Mouse (Mus musculus) embryo, embryonic 10.5 days (tissue): Measurements from ENCODE around the gene Tardbp.

Experiments used
- DNase-seq: peaks from one replicate; pipeline ENCODE4 v3.0.0-alpha.2; 2015; ENCODE audit warnings: low spot score

Tardbp gene

GRCm38 (mm10) chr4:148601871-148602270 lies 24.9 kb downstream of the Tardbp start:
- no peak for DNase-seq

DNA sequence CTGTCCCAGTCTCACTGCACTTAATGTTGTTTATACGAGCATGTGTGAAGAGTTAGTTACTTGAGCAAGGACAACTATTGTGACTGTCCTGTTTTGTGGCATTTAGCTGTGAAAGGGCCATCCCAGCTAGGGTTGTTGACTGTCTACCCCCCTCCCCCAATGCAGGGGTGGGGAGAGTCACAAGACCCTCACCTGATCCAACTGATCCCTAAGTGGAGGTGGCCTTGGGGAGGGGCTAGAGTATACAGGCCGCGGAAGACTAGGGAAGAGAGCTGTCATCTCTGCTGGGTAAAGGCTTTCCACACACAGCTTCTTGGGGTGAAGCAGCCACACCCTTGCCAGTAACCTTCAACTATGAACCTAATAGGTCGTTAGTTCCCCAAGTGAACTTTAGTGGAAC lies 26.5 kb downstream of the Tardbp start:
- DNase-seq: no peak

GRCm38 (mm10) chr4:148598826-148599225 lies 28.0 kb downstream of the Tardbp start:
- no peak for DNase-seq

GRCm38 (mm10) chr4:148596731-148597130 lies 30.1 kb downstream of the Tardbp start:
- DNase-seq: no peak

DNA sequence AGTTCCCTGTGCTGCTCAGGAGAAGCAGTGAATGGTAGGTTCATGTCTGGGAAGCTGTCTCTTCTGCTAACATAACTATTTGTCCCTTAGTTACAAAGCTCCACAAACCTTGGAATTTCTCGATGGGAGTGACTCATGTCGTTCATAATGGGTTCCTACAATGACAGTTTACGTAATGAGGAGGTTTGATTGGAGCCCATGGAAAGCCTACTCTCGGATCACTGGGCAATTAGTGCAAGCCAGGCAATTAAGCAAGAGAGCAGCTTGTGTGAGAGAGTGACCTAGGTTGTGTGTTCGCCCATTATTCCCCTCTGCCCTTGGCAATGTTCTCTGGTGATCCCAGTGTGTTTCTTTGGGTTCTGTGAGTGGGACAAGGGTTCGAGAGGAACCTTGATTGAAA lies 30.9 kb downstream of the Tardbp start:
- DNase-seq: no peak

DNA sequence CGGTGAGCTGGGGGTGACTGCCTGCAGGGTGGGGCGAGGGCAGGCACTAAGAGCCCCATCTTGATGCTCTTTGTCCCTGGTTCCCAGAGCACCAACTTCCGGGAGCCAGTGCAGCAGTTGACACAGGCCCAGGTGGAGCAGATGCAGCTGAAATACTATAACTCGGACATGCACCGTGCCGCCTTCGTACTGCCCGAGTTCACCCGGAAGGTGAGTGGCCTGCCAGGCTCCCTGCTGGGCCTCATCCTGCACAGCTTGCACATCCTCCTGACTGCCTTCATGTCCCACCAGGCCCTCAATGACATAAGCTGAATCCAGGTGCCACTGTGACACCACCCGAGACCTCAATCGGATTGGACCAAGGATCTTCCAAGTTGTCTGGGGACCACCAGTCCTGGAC lies 32.8 kb downstream of the Tardbp start:
- DNase-seq: no peak

DNA sequence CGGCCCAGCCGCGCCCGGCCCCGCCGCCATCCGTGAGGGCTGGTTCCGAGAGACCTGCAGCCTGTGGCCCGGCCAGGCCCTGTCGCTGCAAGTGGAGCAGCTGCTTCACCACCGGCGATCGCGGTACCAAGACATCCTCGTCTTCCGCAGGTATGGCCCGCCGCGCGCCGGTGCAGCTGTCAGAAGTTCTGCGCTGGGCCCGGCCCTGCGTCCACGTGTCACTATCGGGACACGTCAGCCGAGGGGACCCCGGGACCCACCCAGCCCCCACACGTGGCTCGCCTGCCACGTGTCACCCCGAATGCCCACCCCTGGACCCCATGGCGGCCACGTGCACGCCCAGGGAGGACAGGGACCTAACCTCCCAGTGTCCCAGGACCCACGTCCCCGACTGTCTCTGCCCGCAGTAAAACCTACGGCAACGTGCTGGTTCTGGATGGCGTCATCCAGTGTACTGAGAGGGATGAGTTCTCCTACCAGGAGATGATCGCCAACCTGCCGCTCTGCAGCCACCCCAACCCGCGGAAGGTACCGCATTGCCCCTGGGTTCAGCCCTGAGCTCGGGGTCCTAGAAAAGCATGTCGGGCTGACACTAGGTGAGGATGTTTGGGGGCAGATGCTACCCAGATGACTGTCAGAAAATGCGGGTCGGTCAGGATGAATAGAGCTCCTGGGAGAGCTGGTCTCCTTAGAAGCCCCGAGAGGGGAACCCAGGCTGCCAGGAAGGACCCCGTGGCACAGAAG lies 35.0 kb downstream of the Tardbp start:
- peak; percentile 35 for DNase-seq

DNA sequence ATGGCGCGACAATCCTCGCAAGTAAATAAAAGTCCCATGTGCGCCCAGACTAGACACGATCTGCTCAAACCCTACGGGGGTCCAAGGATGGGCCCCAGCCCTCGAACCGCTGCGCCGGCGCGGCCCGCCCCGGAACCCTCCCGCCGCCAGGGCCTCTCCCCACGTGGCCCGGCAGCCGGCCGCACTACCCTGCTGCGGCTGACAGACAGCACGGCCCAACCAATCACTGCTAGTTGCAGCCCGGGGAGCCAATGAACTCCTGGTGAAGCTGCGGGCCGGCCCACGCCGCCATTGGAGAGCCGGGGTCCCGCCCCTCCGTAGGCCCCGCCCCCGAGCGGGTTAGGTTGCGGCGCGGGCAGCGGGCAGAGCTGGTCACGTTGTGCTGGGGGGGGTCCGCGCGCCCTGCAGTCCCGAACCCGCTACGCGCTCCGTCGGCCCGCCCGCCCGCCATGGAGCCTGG lies 35.6 kb downstream of the Tardbp start, which contains the start of gene Srm:
Gene Srm, plus strand, starts transcription at position 333 of the 460 bp plus-strand sequence.
- DNase-seq: peak; percentile 97

- peak; percentile 63 for DNase-seq
Observed at GRCm38 (mm10) chr4:148590421-148591170, 36.2 kb downstream of the Tardbp start.

DNA sequence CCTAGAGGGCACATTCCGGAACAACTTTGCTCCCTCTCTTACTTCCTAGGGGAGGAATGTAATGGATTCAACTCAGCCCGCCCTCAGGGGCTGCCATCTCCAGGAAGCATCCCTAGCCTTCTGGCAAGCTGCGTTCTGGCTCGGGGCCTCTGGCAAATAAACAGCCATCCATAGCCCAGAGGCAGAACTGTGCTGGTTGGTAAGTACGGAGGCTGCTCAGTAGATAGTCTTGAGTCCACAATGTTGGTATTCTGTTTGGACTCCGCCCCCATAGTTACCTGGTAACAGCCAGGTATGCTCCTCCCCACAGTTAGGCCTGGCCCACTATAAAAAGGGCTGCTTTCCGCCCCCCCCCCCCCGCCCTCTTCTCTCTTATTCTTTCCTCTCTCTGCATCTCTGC lies 37.3 kb downstream of the Tardbp start:
- no peak for DNase-seq

- DNase-seq: no peak
Observed at GRCm38 (mm10) chr4:148588793-148589192, 38.0 kb downstream of the Tardbp start.

DNA sequence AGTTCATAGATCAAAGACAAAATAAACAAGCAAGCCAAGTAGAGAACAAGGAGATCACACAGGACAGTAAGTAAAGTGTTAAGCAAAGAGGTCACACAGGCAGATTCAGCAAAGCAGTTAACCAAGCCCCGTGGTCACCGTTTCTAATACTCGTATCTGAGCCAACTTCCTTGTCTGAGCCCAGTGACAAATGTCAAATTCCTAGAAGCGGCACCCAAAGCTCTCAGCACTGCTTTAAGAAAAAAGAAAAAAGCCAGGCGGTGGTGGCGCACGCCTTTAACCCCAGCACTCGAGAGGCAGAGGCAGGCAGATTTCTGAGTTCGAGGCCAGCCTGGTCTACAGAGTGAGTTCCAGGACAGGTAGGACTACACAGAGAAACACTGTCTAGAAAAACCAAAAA lies 40.2 kb downstream of the Tardbp start:
- no peak for DNase-seq

DNA sequence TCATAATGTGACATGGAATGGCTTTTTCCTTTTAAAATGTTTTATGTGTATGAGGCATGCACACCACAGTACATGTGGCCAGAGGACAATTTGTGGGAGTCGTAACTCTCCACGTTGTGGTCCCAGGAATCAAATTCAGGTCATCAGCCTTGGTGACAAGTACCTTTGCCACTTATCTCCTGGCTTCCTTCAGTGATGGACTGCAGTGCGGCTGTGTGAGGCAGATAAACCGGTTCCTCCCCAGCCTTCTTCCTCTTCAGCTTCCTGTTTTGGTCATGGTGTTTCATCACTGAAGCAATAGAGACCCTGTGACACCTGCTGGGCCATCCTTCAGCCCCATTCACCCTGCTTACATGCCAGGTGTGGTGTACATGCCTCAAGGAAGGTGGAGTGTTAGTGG lies 43.6 kb downstream of the Tardbp start:
- DNase-seq: no peak

- DNase-seq: no peak
Observed at GRCm38 (mm10) chr4:148581422-148581821, 45.4 kb downstream of the Tardbp start.

DNA sequence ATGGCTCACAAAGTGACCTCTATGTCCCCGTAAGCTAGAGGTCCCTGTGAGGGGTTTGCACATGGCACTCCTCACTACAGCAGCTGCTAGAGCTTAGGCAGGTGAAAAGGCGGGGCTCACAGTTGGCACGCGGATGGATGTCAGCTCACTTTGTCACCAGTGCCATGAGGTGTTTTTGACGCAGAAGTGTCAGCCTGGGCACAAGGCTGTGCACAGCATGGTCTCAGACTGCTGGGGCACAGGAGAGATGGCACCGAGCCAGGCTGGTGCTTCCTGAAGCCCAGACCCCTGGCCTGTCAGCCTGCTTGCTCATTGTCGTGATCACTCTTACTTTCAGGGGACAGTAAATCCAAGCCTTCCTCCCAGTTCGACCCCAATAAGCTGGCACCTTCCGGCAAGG lies 46.1 kb downstream of the Tardbp start:
- no peak for DNase-seq

DNA sequence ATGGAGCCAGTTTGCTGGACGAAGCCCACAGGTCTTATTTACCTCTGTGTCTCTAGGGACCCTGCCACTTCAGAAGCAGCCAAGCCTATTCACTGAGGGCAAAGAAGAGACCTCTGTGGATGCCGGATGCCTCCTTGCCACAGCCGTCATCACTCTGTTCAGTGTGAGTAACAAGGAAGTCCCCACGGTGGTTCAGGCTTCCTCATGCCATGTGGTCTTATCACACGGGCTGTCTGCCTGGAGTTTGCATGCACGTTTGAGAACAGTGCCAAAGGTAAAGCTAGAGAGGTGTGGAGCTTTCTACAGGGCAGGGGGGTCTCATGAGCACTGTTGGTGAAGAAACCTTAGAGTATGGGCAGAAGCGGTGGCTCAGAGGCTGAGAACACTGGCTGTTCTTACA lies 53.6 kb downstream of the Tardbp start:
- no peak for DNase-seq

DNA sequence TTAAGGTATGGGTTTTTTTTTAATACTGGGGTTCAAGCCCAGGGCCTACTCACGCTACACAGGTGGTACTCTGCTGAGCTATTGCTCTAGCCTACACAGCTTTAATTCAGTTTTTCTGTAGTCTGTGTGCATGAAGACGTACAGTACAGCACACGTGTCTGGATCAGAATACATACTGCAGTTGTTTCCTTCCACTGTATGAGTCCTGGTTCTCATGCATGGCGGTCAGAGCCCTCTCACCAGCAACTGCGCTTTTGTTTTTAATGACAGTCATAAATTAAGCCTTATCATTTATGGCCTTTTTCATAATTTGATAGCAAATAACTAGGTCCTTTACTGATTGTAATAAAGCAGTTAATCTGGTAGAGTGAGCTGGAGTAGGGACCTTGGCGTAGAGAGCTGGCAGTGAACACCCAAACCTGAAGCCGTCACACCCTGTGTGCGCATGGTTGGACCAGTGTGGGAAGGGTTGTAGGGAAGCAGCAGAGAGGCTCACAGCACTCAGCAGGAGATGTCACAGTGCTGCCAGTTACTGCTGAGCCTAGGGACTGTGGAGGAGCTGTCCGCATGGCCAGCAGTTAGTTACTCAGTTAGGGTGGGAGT lies 56.0 kb downstream of the Tardbp start:
- no peak for DNase-seq

DNA sequence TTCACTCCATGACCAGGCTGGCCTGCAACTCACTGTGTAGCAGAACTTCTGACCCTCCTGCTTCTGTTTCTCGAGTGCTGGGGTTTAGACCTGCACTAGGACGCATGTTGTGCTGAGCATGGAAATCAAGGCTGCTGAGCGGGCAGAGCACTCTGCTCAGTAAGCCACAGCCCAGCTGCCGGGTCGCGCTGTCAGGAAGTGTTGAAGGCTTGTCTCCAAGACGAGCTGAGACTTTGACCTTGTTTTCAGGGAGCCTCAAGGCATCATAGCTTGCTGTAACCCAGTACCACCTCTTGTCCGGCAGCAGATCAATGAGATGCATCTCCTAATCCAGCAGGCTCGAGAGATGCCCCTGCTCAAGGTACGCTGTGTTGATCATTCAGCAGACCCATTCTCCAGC lies 56.7 kb downstream of the Tardbp start:
- no peak for DNase-seq

DNA sequence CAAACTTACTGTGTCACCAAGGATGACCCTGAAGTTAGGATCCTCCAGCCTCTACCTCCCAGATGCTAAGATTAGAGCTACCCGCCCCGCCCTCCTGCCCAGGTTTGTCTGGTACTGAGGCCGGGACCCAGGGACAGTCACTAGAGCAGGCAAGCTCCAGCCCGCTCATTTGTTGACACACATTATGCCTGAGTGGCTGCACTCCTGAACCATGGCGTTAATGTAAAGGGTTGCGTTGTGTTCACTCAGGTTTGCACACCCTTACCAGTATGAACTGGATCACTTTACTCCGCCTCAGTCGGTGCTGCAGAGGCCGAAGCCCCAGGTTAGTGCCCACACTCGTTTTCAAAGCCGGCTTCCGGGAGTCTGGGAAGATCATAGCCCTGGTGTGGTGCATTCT lies 63.2 kb downstream of the Tardbp start:
- DNase-seq: no peak

DNA sequence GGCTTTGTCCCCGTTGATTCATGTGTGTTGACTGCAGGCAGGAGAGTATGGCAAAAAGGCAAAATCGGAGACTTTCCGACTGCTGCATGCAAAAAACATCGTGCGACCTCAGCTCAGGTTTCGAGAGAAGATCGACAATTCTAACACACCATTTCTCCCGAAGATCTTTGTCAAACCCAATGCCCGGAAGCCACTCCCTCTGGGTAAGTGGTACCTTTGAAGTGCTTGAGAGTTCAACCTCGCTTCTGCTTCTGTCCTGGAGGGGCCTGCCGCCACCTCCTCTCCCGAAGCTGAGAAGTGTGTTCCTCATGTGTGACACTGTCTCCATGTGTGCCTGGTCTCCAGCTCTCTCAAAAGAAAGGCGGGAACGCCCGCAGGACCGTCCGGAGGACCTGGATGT lies 64.1 kb downstream of the Tardbp start:
- DNase-seq: no peak
